Mouse (Mus musculus): ENCODE measurements around the gene Cuedc2.

Cuedc2 gene

DNA sequence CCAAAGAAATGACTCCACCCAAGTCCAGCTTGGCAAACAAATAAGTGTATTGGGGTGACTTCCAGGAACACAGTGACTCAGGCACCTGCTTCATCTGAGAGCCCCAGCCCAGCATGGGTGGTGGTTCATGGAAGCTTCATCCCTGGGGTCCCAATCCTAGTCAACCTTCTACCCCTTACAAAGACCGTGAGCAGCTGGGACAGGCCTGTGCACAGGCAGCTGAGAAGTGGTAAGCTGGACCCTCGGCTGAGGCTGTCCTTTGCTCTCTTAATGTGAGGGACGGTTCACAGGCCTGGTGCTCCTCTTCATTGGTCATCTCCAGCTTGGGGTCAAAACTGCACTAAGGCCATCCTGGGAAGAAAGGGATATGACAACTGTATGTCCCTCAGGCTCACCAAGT is 50.9 kb downstream of the Cuedc2 start:
- DNase-seq (ENCODE audit: low read depth, low spot score) = no peak
- no peaks in the 10 kb centered on the region for H3K27me3 ChIP-seq (ENCODE audit: control insufficient read depth, insufficient read depth, low read length, poor library complexity, severe bottlenecking)
- no peaks in the 10 kb centered on the region; the same call in 1 of the 2 replicates for H3K36me3 ChIP-seq (ENCODE audit: control insufficient read depth, insufficient read depth, low read length, poor library complexity, severe bottlenecking)

DNA sequence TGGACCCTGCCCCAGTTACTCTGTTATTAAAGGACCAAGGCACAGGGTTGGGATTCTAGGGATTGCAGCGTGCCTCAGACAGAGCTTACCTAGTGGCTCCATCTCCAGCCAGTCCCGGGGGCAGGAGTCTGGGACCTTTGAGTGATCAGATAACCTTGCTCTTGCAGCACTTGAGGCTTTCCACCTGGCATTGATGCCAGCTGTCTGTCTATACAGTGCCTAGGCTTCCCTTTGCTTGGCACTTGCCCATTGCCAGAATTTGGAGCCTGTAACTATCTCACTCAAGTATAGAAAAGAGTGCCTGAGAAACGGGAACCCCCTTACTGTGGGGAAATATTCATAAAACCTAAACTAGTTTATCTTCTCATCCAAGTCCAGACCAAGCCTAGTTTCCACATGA is 51.6 kb downstream of the Cuedc2 start:
- H3K27me3 ChIP-seq (ENCODE audit: control insufficient read depth, insufficient read depth, low read length, poor library complexity, severe bottlenecking) = no peaks in the 10 kb centered on the region
- no peak for DNase-seq (ENCODE audit: low read depth, low spot score)
- H3K36me3 ChIP-seq (ENCODE audit: control insufficient read depth, insufficient read depth, low read length, poor library complexity, severe bottlenecking) = peaks cover 3% of the 10 kb centered on the region; the same call in 1 of the 2 replicates

DNA sequence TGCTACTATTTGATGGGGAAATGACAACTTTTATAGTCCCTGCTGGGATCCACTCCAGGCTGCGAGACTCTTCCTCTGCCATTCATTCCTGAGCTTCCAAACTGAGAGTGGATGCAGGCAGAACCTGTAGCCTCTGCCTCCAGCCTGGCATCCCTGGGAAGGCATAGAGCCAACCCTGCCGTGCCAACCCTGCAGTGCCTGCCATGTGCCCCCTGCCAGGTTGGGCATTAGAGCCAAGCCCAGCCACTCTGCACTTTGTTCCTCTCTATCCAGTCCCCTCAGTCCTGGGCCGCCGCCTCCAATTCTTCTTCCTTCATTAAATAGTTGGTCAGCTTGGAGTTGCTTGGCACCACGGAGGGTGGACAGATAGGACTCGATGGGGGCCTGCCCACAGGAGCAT is 52.5 kb downstream of the Cuedc2 start:
- no peak for DNase-seq (ENCODE audit: low read depth, low spot score)
- H3K27me3 ChIP-seq (ENCODE audit: control insufficient read depth, insufficient read depth, low read length, poor library complexity, severe bottlenecking) = no peaks in the 10 kb centered on the region
- peaks cover 4% of the 10 kb centered on the region; the same call in 1 of the 2 replicates for H3K36me3 ChIP-seq (ENCODE audit: control insufficient read depth, insufficient read depth, low read length, poor library complexity, severe bottlenecking)

DNA sequence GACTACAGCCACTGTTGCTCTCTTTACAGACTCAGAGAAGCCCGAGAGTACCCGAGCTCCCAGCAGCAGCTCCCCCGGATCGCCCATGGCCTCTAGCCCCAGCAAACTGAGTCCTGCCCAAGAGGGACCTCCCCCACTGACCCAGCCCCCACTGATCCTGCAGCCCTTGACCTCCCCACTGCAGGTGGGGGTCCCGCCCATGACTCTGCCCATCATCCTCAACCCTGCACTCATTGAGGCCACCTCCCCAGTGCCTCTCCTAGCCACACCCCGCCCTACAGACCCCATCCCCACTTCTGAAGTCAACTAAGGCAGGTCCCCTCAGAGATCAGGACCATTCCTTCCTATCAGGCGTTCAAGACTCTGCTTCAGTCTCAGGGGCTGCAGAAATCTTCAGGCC is 52.9 kb downstream of the Cuedc2 start:
- H3K36me3 ChIP-seq (ENCODE audit: control insufficient read depth, insufficient read depth, low read length, poor library complexity, severe bottlenecking) = peaks cover 4% of the 10 kb centered on the region; the same call in 1 of the 2 replicates
- DNase-seq (ENCODE audit: low read depth, low spot score) = no peak
- H3K27me3 ChIP-seq (ENCODE audit: control insufficient read depth, insufficient read depth, low read length, poor library complexity, severe bottlenecking) = no peaks in the 10 kb centered on the region

DNA sequence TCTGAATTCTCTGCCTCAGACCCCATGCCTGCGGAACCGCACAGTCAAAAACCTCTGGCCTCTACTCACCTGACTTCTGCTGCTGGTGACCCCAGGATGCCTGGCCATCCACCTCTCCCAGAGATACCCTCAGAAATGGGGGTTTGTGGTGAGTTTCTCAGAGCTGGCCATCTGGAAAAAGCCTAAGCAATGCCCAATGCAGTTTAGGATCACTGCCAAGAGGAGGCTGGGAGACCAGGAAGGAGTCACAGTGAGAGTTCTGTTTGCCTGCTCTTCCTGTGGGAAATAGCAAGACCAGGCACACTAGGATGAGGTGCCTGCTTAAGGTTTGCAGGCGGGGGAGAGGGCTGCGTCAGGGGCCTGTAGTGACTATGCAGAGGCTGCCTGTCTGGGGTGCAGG is 53.8 kb downstream of the Cuedc2 start:
- DNase-seq (ENCODE audit: low read depth, low spot score) = no peak
- no peaks in the 10 kb centered on the region for H3K27me3 ChIP-seq (ENCODE audit: control insufficient read depth, insufficient read depth, low read length, poor library complexity, severe bottlenecking)
- peaks cover 4% of the 10 kb centered on the region; the same call in 1 of the 2 replicates for H3K36me3 ChIP-seq (ENCODE audit: control insufficient read depth, insufficient read depth, low read length, poor library complexity, severe bottlenecking)

DNA sequence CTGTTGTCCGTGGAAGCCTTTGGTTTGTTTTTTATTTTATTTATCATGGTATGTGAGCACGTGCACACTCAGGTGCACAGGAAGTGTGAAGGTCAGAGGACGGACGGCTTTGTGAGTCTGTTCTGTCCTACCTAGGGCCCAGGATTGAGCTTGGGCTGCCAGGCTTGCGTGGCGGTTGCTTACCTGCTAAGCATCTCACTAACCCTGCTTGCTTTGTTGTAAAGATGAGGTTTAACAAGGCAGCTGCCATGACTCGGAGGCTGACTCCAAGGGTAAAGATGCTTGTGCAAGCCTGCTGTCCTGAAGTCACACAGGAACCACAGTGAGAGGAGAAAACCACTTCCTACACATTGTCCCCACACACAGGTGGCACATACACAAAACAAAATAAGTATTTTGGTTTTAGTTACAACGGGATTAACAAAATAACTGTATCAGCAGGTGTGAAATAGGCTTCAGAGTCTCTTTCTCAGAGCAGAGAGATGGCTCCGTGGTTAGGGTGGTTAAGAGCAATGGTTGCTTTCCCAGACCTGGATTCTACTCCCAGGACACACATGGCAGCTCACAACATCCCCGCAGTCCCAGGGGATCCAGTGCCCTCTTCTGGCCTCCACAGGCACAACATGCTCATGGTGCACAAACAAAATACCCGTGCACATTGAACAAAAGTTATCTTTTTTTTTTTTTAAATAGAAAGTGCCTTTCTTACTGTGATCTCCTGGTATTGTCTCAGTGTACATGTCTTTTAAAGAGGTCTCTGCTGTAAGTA is 56.2 kb downstream of the Cuedc2 start:
- H3K27me3 ChIP-seq (ENCODE audit: control insufficient read depth, insufficient read depth, low read length, poor library complexity, severe bottlenecking) = no peaks in the 10 kb centered on the region

More for the DNA sequence above, 56.2 kb downstream of the Cuedc2 start:
- no peak for DNase-seq (ENCODE audit: low read depth, low spot score)
- H3K36me3 ChIP-seq (ENCODE audit: control insufficient read depth, insufficient read depth, low read length, poor library complexity, severe bottlenecking) = peaks cover 4% of the 10 kb centered on the region; the same call in 1 of the 2 replicates
